Mouse (Mus musculus) retina, postnatal 1 day (tissue): ENCODE results near the gene Bri3bp.
A peak's percentile ranks its signal among the peaks of the same experiment; 100 is the strongest.

Experiments
- DNase-seq: peaks from one replicate; pipeline ENCODE4 v3.0.0-alpha.2; 2012

Gene Bri3bp

DNA sequence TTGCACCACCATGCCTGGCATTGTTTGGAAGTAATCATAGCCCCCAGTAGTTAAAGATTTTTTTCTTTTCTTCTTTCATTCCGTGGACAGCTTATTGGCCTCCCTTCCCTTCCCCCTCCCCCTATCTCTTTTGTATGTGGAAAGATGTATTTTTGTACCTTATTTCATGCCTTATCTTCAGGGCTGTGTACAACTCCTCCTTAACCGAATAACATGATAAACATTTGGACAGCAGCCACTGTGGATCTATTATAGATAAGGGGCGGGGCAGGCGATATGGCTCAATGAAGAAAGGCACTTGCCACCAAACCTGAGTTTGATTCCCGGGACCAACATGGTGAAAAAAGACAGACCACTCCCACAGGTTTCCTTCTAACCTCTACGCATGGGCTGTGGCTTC lies 16.2 kb downstream of the Bri3bp start:
- no peak for DNase-seq

DNA sequence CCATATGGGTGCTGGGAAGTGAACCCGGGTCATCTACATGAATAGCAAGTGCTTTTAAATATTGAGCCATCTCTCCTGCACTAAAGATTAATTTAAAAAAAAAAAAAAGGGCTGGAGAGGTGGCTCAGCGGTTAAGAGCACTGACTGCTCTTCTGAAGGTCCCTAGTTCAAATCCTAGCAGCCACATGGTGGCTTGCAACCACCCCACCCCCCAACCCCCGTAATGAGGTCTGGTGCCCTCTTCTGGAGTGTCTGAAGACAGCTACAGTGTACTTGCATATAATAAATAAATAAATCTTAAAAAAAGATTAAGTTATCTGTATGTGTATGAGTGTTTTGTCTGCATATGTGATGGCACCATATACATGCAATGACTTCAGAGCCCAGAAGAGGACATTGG lies 19.2 kb downstream of the Bri3bp start:
- no peak for DNase-seq

DNA sequence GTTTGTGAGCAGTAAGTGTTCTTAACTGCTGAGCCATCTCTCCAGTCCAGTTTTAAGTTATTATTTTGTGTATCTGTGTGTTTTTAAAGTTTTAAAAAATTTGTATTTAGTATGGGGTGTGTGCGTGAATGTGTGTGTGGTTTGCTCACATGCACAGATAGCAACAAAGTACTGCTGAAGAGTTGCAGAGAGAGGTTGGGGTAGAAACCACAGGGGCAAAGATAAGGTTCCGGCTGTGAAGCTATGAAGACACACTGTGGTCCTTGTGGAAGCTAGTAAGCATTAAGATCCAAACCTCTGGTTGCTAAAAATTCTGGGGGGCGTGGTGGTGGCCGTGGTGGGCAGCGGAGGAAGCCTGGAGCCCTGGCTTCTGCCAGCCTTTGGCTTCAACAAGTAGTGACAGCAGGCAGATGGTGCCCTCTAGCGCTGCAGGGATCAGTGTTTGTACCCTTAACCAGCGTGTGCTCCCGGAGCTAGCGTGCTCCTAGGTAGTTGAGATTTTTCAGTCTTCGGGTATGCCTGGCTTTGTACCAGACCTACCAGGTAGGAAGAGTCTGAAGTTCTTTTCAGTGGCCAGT lies 20.6 kb downstream of the Bri3bp start:
- DNase-seq, result peak; percentile 63

DNA sequence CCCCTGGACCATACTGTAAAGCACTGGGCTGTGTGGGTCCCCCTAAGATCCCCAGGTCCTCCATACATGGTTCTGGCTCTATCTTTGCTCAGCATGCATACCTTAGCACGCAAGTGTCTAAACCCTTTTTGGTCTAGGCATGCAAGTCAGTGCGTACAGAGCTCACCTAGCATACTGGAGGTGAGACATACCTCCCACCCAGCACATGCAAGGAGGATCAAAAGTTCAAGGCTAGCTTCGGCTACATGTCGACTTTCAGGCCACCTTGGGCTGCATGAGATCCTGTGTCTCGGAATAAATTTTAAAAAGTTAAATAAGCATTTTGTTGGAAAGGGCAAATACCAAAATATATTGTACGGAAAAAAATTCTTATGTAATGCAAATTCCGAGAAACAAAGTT lies 23.8 kb downstream of the Bri3bp start:
- no peak for DNase-seq

DNA sequence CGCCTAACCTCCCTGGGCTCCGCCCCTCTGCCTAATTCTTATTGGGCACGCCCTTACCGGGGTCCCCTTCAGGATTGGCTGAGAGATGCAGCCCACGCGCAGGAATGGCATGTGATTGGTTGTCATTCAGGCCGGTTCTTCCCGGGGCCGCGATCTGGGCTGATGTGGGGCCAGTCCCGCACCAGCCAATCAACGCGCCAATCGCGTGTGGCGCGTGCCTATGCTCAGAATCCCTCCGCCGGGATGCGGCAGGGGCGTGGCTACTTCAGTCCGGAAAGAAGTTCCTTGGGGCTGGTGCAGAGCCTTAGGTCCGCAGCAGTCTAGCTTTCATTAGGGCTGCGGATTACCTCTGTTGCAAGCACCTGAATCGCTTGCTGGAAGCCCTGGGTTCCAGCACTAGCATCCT lies 24.3 kb downstream of the Bri3bp start:
- DNase-seq, result peak; percentile 99

DNA sequence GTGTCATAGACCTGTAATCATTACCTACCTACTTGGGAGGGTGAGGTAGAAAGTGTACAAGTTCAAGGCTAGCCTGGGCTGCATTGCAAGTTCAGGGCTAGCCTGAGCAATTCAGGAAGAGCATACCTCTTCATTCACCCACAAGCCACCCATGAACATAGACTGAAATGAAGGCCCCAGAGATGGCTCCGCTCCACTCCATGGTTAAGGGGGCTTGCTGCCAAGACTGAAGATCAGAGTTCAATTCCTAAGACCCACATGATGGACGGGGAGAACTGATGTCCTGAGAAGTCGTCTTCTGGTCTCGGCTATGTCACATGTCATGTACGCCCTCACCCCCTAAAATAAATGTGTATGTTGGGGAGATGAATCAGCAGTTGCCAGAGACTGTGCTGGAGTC lies 25.1 kb downstream of the Bri3bp start:
- DNase-seq, result no peak

DNA sequence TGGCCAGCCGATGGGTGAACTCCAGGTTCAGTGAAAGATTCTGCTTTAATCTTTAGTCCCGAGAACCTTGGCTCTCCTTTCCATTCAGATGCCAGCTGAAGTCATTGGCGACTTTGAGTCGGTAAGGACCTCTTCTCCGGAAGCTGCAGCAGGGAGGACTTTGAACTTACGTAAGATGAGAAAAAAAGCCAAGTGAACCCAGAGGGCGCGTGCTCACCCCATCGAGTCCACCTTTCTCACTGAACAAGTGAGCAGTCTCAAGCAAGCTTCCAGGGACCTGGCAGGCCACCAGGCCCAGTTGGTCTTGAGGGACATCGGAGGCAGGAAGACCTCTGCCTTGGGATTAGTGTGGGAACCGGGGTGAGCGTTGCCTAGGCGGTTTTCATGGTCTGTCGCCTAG lies 25.9 kb downstream of the Bri3bp start:
- no peak for DNase-seq

DNA sequence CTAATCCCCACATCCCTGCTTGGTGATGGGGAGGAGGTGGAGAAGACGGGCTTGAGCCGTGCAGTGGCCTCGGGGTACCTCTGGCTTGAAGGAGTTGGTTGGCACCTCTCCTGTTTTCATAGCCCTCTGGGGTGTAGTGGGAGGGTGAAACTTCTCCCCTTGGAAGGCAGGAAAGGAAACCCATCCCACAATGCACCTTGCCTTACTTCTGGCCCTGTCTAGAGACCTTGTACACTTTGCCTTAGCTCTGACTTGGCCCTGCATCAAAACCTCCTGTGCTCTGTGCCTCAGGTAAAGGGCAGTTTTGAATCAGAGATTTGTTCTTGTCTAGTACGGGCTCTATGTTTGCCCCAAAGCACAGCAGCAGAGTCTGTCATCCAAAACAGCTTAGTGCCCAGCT lies 29.3 kb downstream of the Bri3bp start:
- no peak for DNase-seq

DNA sequence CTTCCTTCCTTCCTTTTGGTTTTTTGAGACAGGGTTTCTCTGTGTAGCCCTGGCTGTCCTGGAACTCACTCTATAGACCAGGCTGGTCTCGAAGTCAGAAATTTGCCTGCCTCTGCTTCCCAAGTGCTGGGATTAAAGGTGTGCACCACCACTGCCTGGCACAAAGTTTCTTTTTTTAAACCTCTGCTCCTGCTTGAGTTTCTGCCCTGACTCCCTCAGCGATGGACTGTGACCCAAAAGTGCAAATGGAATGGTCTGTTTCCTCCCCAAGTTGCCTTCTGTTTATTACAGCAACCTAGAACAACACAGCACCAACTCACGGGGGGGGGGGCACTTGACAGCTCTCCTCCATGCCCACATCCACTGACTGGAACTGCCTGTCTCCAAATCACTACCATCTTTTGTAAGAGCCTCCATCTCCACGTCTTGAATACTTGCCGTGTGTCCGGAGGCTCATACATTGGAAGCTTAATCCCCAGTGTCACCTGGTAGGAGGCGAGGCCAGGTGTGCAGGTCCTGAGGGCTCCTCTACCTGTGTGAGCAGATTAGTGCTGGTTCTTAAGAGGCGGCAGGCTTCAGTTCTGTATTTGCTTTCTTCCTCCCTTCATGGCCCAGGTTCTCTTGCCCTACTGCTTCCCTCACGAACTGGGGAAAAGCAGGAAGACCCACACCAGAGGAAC lies 31.6 kb downstream of the Bri3bp start:
- DNase-seq, result no peak

DNA sequence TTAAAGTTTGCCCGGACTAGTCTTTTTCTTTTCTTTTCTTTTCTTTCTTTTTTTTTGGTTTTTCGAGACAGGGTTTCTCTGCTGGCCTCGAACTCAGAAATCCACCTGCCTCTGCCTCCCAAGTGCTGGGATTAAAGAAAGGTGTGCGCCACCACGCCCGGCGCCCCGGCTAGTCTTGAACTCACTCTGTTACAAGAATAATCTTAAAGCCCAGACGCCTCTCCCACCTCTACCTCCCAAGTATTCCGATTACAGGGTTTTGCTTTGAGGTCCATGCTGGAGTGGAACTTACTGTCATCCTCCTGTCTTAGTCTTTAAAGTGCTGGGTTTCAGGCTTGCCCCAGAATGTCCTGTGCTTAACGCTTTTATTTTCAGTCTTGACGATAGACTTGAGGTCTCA lies 33.7 kb downstream of the Bri3bp start:
- no peak for DNase-seq

DNA sequence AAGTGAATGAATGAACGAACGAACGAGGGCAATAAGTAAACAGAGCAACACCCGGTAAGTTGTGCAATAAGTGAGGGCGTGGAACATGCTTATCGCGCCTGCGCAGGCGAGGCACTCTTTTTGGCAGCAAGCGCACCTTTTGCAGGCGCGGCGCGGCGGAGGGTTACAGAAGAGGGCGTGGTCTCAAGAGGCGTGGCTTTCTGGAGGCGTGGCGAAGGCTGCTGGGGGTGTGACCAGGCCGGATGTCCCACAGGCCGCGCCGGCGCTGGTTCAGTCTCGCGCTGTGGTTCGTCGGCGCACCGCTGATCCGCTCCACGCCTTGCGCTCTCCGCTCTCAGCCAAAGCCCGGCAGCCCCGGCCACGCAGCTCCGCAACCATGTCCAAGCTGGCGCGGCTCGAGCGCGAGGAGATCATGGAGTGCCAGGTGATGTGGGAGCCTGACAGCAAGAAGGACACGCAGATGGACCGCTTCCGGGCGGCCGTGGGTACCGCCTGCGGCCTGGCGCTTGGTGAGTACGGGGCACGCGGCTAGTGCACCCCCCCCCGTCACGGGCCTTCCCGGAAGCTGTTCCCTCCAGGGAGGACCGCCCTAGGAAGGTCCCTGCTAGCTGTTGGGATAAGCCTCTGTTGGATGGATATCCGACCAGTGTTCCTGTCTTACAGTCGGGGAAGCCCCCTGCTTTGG lies 34.4 kb downstream of the Bri3bp start, which contains the start of gene Aacs:
TSS of gene Aacs (plus strand) at position 214 of the 685 bp plus-strand sequence.
- DNase-seq, result peak; percentile 97

DNA sequence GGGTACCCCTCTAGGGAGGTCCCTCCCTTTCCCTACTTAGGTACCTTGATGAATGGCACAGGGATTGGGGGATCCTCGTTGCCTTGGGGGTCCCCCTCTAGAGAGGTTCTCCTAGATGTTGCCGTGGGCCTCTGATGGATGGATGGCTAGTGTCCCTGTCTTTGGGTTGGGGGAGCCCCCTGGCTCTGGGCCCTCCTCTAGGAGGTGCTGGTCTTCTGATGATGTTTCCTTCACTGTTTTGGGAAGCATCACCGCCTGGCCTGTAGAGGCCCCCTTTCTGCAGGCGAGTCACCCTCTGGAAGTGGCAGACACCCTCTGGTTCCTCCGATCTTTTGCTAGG lies 34.9 kb downstream of the Bri3bp start:
- no peak for DNase-seq

DNA sequence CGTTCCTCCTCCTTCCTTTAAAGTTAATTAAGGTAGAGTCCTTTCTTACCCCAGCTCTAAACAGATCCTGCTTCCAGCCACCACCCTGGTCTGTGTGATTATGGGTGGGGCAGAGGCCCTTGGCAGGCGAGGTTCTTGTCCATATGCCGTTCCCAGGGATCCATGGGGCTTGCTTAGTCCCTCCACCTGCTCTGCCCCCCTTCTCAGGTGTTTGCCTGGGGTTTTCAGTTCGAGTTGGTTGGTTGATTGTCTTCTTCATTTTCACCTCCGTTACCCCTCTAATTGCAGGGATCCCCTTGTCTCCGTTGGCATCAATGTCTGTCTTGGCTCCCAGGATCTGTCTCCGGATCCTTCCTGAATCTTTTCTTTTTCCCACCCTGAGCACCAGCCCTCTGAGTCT lies 35.4 kb downstream of the Bri3bp start:
- DNase-seq, result no peak

DNA sequence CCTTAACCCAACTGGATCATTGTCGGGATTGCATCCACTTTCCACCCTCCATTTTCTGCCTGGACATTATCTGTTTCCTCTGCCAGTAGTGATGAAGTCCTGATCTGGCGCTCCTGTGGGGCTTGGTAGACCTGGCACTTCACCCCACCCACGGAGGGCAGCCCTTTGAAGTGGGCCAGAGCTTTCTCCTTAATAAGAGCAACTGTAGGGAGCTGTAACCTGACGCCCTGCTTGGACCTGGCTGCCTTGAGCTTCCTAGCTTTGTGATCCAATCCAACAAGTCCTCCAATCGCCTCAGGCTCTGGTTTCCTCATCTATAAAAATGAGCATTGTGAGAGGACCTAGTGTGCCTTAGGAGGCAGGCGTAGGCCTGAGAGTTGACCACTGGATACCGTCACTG lies 36.2 kb downstream of the Bri3bp start:
- DNase-seq, result no peak

DNA sequence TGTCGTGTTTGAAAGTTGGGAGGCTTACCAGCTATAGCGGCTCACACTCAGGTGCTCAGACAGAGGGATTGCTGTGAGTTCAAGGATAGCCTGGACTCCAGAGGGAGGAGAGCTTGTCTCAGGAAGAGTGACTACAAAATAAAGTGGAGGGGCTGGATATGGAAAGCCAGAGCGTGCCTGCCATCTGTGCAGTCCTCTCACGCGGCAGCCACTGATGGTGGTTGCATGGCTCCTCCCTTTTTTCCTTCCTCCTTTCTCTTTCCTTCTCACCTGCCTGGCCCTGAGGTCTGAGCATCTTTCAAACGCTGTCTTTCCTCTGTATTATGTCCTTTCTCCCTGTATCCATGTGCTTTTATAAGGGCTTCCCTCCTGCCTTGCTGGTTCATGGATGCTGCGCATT lies 36.7 kb downstream of the Bri3bp start:
- DNase-seq, result no peak

DNA sequence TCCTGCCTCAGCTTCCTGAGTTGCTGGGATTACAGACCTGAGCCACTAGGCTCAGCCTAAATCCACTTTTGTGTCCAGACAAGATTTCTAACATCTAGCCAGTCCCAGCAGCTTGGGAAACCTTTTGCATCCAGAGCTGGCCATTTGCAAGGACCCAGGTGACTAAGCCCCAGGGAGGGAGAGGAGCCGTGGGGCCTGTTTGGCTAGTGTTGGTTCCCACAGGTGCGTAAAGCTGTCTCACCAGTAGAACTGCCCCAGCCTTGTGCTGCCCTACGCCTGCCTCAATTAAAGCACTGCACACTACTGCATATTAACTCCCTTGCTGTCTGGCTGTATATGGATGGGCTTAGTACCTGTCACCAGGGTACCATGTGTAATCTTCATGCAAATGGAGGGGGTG lies 38.0 kb downstream of the Bri3bp start:
- DNase-seq, result no peak

DNA sequence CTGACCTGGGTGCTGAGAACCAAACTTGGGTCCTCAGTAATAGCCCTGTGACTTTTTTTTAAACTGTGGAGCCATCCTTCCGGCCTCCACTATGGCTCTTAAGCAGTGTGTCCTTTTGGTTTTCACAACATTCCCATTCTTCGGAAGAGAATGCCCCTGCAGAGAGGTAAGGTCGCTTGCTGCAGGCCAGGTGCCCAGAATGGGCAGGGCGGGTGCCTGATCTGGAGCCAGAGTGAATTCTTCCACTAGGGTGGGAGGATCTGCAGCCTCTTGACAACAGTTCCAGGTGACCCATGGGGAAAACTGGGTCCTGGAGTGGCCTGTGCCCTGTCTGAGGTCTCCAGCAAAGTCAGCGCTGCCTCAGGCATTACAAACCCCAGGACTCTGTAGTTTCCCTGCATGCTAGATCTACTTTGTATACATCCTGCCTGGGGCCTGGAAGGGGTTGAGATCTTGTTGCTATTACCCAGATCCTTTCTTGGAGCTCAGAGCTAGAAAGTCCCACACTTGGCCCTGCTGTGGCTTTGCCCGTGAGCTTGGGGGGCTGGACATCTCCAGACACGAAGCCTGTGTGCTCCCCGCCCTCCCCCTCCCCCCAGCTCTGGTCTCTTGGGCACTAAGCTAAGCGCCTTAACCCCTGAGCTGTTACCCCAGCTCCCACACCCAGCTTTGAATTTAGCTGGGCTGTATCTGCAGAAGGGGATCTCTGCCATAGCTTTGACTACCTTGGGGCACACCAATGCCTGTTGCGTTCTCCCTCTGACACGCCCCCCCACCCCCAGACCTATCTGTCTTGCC lies 39.3 kb downstream of the Bri3bp start:
- DNase-seq, result peak; percentile 59

DNA sequence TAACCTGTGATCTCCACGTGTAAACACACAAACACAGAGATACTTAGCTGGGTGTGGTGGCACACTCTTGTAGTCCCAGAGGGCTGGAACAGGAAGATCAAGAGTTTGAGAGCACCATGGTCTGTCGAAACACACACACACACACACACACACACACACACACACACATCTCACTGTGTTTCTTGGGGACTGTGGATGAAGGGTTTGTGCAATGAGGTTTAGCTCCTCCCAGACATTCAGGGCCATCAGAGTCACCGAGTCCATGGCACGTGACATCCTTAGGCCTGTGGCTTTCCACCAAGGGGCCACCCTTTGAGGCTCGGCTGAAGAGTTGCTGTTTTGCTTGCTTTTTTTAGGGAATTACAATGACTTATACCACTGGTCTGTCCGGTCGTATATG lies 41.1 kb downstream of the Bri3bp start:
- DNase-seq, result no peak

DNA sequence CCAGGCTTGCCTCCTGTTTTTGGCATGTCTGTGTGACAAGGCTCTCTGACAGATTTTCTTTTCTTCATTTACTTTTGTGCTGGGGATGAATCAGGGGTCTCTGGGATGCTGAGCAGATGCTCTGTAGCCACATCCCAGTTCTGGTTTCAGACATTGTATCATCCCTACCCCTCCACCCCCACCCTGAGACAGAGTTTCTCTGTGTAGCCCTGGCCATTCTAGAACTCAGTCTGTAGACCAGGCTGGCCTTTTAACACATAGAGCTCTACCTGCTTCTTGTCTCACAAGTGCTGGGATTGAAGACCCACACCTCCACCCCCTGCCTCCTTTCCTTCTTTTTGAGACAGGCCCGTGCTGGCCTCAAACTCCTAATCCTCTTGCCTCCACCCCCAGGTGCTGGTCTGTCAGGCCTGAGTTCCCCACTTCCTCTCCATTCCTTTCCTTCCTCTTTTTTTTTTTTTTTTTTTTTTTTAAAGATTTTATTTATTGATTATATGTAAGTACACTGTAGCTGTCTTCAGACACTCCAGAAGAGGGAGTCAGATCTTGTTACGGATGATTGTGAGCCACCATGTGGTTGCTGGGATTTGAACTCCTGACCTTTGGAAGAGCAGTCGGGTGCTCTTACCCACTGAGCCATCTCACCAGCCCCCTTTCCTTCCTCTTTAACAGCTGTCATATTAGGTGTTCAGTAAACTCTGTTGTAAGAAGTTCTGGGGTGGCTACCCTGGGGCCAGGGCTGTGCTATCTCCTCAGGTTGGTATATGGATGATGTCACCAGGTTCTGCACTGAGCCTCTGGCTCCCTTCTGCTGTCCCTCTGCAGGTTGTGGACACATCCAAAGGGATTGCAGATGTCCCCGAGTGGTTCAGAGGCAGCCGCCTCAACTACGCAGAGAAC lies 42.6 kb downstream of the Bri3bp start:
- DNase-seq, result no peak

DNA sequence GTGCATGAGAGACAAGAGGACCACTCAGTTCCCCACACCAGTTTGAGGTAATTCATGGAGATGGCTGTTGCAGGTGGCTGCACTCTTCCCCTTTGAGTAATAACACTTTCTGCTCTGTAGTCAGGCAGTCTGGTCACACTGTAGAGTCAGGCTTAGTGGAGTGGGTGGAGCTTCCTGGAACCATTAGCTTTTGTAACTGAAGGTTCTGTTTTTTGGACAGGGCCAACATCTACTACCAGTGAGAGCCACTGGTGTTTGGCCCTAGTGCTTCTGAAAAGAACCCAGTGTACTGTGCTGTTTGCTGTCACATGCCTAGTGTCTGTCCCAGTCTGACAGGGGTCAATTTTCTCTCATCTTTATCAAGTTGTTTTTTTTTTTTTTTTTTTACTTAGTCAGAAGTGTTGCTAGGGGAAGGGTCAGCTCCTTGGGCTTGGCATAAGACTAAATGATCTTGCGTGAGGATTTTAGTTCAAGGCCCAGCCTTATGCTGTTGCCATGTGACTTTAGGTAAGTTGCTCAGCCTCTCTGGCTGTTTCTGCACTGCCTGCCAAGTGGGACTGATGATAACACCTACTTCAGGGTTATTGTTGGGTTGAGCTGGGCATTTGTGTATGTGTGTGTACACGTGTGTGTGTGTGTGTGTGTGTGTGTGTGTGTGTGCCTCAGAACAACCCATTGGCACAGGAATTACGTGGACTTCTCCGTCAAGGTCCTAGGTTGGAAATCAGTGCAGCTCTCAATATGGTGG lies 43.8 kb downstream of the Bri3bp start:
- no peak for DNase-seq

DNA sequence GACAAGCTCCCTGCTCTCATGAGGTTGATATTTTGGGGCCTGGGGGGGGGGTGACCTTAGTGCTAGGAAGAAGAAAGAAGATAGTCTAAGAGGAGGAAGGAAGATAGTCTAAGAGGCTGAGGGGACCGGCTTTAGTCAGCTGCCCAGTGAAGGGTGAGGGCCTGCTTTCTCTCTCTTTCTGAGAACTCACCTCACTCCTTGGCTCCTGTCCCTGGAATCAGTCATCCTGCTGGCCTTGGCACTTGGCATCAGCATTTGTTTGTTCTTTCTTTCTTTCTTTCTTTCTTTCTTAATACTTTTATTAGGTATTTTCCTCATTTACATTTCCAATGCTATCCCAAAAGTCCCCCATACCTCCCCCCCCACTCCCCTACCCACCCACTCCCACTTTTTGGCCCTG lies 44.7 kb downstream of the Bri3bp start:
- DNase-seq, result no peak
